Mouse (Mus musculus) left cerebral cortex, postnatal 10 days (tissue): ENCODE measurements at regions not wholly inside any gene's neighbourhood (a gene's known extent, or its start where the extent isn't known, plus 50 kb on each side); places are given as distances from the start of the nearest gene placed in this dataset.
A peak's percentile ranks its signal among the peaks of the same experiment; 100 is the strongest.

Source experiments
- DNase-seq, 2 experiments: peaks; one replicate each; pipeline ENCODE4 v3.0.0; 2021 to 2022; ENCODE audit warnings: low spot score in 2 of 2, mixed read lengths in 1 of 2; ENCODE audit errors: extremely low spot score in 1 of 2
- intact Hi-C: fragments of 180-260 bp; cut with DNase I; formaldehyde crosslinking; loops from one replicate; pipeline ENCODE4 v1.15.1; 2025

DNA sequence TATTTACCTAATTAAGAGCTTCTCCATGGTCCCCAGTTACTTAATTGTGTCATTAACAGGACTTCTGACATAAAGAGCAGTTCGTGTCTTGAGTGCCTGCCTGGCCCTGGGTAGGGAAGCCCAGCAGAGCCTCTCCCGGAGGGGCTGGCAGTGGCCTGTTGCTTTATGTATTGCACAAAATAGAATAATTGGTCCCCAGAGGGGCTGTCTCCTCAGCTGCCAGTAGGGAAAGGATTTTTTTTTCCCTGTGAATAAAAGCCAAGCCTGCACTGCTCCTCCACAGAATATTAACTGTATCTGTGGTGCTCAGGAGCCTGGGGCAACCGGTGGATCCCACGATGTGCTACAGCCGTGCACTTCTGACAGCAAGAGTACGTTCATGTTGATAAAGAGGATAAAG is 159.8 kb upstream of the Runx1 start:
- no peak for DNase-seq
- intact Hi-C loops, result no loop called here

DNA sequence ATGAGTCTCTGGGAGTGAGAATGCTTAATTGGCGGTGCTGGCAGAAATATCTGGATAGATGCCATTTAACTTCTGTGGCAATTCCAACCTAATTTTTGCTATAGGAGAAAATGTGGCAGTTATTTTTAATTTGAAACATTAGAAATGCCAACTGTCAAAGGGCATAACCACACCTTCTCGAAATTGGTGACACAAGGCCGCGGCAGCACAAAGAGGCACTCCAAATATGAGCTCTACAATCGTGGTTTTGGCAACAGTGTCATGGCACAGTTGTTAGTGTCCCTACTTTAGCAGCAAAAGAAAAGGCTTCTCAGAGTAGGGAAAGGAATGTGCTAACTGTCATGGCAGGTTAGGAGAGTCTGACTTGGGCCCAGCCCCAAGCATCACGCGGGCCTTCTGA is 157.0 kb upstream of the Runx1 start:
- no peak for DNase-seq
- intact Hi-C loops, result no loop called here

DNA sequence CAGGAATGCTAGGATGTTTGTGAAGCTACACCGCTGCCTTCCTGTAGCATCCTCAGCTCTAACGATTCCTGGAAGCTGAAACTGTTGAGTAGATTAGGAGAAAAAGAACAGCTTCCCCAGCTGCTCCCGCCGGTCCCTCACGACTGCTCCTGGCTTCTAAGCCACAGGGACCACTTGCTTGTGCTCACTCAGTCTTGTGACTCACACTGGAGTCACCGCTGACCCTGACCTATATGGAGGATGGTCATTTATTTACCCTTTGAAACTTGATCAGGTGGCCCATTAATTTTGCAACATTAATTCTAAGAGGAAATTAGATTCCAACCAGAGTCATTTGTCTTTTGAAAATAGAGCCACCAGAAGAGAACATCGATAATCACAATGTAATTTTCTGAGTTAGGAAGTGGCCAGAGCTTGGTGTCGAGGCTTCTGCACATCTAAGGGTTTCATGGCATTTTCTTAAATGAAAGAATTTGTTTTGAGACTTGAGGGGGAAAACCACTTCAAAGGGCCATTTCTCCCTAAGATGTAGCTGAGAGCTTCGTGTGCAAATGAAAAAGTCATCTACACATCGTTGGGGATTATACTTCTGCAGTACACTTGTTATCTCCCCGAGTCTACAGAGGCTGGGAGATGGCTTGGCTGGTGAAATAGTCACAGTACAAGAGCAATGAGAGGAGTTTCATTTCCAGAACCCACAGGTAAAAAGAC is 153.8 kb upstream of the Runx1 start:
- intact Hi-C loops, result no loop called here
- no peak for DNase-seq

DNA sequence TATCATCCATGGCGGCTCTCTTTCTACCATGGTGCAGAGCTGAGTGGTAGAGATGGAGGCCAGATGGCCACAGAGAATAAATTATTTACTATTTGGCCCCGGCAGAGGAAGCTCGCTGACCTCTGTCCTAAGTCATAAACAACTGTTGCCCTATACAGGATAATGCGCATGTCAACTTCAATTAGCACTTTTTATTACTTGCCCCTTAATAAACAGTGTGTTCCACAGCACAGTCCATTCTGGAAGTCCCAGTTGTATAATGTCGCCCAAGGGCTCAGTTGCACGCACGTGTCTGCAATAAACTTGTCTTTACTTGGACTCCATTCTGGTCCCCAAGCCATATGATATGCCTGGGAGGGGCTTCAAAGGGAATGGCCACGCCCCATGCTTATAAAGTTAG is 150.1 kb upstream of the Runx1 start:
- DNase-seq, result no peak
- intact Hi-C loops, result no loop called here

DNA sequence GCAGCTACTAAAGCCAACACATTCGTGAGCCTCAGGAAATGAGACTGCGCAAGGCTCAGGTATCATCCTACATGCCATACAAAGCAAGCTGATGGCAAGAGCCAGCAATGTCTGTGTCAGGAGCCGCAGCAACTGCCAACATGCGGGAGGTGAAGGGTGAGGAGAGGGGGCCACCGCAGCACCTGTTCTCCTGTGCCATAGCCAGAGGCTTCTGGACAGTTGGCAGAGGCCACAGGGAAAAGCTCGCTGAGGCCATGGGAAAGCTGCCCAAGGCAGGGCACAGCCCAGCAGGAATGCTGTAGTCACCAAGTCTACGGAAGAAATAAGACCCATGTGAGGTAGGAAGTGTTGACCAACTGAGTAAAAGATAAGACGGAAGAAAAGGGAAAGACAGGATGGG is 149.1 kb upstream of the Runx1 start:
- intact Hi-C loops, result no loop called here
- DNase-seq, result no peak

DNA sequence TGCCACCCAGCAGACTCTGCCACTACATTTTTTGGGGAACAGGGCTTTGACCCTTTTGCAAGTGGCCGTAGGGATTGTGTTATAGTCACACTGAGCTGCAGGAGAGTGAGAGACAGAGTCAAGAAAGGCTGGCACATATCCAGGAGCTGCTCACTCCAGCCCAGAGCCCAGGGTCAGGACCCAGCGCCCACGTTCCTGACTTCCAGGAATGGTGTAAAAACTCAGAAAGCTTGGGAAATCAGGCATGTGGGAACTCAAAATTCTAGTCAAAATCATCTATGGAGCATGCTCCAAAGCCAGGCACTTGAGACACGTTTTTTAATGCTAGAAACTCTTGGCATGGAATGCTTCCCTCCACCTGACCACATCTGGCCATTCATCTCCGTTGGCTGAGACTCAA is 146.7 kb upstream of the Runx1 start:
- intact Hi-C loops, result no loop called here

DNA sequence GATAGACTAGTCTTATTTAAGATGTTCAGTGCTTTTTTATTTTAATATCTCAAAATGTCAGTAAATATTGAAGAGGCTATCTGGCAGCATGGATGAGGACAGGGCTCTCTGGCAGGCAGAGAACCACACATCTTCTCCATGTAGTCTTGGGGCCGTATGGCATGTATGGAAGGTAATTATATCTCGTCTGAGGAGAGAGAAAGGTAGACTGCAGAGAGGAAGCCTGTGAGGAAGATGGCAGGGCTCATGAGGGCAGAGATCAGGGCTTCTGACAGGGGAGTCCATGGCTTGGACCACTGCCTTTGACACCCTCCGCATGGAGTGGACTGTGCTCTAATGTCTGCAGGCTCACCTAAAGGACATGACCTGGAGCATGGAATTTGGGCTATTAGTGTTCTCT is 146.0 kb upstream of the Runx1 start:
- intact Hi-C loops, result no loop called here
- DNase-seq, result no peak

More for the DNA sequence above, 146.7 kb upstream of the Runx1 start:
- DNase-seq, result no peak

DNA sequence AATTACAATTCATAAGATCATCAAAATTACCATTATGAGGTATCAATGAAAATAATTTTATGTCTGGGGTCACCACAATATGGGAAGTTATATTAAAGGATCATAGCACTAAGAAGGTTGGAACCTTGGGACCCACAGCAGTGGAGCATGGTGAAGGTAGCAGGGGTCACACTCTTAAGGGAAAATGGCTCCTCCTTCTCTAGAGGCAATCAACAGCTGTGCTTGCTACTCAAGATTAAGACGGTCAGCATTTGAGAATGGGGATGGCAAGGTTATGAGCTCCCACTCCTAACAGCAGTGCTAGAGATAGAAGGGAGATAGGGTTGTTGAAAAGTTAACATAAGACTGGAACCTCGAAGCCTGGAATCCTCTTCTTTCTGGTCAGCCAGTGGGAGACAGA is 144.6 kb upstream of the Runx1 start:
- intact Hi-C loops, result no loop called here
- DNase-seq, result no peak

DNA sequence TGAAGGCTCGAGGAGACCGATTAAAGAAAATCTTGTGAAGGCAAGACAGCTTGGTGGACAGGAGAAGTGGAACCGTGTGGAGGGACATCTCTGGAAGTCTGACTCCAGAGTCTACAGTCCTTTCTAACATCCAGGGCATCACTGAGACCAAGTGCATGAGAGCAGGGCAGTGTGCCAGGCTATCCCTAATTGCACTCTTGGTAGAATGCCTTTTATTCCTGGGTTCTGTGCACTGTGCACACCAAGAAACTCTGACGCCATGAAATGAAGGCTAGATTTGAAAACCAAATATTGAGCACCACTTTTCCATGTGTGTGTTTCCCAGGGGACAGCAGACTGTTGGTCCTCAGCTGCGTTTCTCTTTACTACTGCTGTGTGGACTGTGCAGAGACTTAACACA is 143.1 kb upstream of the Runx1 start:
- intact Hi-C loops, result no loop called here
- no peak for DNase-seq

DNA sequence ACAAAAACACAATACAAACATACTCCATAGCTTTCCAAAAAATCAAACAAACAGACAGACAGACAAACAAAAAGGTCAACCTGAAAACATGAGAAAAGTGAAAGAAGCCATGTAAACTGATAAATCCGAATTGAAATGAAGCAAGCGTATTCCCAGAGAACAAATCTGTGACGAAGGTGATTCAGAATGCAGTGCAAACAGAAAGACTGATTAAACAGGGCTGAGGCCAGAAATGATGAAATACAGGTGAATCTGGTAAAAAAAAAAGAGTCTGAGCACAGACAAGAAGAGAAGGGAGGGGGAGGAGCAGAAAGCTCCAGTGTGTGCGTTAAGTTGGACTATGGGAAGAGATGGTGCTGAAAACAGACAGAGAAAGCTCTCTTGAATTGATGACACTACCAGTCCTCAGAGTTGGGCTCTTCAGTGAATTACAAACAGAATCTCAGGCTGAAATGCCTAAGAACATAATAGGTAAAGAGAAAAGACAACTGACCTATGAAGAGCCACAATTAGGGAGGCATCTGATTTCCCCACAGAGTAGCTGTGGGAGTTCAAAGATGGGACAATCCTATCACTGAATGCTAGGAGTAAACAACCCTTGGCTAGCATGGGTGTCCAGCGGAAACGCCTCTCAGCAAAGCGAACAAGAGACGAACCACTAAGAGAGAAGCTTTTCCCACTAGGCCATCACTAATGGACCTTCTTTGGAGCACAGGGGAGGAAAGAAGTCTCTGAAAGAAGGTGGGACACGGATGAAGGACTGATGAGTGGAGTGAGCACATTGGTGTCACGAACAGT is 140.3 kb upstream of the Runx1 start:
- DNase-seq, result no peak
- intact Hi-C loops, result no loop called here

DNA sequence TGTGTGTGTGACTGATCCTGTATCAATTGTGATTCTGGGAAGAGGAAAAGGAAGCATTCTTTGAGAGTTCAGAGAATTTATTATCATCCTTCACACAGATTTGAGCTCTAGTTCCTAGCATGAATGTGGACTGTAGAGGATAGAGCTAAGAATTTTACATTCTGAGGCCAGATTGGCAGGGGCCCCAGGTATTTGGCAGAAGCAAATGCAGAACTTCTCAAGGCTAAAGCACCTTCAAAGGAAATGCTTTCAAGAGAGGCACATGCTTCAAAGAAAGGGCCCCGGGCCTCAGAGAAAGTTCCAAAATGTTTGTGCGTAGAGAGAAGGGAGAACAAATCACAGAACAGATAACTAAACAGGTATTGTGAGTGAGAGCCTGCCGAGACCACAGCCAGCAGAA is 139.7 kb upstream of the Runx1 start:
- intact Hi-C loops, result no loop called here
- DNase-seq, result no peak

DNA sequence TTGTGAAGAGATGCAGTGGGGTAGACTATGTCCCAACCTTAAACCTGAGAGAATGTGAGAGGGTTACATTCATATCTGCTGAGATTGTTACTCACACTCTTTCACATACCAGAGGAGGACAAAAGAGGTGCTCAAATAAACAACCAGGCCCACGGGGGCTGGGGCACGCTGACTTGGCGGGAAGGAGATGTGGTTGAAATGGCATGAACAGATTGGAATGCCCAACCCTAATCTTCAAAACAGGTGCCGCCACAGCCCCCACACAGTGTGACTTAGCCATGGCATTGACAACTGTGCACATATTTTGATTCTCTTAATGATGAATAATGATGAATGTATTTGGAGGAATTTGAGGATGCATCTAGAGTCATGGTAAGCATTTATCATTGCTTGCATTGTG is 137.6 kb upstream of the Runx1 start:
- intact Hi-C loops, result no loop called here
- no peak for DNase-seq

DNA sequence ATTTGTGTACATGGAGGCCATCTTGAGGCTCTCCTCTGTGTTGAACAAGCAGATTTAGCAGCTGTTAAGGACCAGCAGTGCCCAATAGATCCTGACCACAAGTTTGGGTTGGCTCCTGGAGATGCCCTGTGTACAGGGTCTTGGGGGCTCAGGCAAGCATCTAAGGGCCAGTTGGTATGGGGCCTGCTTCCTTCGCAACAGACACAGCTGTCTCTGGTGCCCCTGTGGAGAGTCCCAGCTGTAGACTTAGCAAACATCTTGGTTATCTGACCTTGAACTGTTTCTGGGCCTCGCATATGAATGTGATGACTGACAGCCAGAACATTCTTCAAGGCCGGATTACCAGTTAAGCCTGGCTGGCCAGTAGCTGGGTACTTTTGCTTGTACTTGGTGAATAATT is 135.4 kb upstream of the Runx1 start:
- DNase-seq, result no peak
- intact Hi-C loops, result no loop called here

DNA sequence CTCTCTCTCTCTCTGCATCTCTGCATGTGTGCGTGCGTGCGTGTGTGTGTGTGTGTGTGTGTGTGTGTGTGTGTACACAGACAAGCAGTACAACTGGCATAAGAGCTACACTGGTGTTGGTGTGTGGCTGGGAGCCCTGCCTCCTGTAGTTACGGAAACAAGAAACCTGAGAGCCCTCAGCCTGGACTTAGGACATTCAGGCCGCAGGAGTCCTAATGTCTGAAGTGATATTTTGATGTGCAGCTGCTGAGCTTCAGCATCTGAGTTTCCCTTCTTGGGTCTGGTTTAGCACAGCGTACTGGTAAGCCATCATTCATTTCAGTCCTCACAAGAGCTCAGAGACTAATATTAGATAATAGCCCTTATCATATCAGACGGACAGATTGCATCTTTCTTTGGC is 134.8 kb upstream of the Runx1 start:
- no peak for DNase-seq
- intact Hi-C loops, result no loop called here

DNA sequence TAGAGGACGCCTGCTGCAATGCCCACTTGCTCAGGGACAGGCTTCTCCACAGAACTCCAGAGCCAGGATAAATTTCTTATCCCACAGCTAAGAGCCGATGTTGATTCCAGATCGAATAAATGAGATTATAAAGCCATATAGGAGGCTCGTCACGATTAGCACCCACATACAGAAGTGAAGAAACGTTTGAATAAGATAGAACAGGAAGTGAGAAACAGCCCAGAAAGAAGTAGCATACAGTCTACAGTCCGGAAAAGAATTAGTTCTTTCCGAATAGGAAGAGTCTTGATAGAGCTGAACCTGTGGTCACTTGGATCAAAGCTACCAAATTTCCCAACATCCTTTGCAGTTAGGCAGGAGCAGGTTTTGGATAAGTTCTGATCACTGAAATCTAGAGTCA is 133.0 kb upstream of the Runx1 start:
- no peak for DNase-seq
- intact Hi-C loops, result no loop called here

DNA sequence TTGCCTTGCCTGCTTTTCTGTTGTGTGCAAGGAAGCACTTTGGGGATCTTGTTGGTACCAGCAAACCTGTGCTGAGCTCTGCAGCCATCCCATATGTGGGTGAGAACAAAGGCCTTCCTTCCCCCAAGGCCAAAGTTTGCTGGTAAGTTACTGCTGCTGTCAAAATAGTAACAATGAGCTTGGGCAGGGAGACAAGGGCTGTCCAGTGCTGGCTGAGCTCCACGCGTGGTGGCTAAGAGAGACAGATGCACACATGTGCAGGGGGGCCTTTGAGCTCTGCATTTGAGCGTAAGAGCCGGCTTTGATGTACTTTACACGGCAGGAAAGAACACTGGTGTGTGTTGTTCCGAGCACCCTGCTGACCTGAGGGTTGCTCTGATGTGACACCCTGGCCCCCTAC is 132.2 kb upstream of the Runx1 start:
- no peak for DNase-seq
- intact Hi-C loops, result no loop called here

DNA sequence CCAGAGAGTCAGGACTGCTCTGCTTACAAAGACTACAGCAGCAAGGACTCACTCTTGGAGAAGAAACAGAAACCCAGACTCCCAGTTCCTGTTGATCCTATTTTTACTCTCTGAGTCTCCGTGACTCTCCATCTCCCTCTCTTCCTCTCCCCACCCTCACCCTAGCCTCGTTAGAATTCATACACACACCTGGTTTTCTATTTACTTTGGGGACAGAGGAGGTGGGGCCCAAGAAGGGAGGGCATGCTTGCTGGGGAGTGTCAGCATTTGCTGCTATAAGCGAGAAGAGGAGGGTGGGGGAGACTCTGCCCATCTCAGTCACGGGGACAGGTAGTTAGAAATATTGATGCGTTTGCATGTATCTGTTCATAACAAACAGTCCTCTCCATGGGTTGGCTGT is 129.6 kb upstream of the Runx1 start:
- intact Hi-C loops, result no loop called here
- DNase-seq, result no peak

DNA sequence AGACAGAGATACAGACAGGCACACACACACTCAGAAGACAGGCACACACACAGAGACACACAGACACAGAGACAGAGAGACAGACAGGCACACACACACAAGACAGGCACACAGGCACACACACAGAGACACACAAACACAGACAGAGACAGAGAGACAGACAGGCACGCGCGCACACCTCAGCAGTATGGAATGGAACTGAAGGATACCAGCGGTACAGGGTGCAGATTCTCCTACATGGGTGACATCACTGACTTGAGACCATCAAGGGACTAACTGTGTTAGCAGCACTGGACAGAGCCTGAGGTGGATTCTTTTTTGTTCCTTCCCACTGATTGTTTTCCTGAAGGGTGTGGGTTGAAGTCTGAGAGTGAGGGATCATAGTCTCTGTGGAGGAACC is 129.1 kb upstream of the Runx1 start:
- intact Hi-C loops, result no loop called here
- DNase-seq, result no peak

DNA sequence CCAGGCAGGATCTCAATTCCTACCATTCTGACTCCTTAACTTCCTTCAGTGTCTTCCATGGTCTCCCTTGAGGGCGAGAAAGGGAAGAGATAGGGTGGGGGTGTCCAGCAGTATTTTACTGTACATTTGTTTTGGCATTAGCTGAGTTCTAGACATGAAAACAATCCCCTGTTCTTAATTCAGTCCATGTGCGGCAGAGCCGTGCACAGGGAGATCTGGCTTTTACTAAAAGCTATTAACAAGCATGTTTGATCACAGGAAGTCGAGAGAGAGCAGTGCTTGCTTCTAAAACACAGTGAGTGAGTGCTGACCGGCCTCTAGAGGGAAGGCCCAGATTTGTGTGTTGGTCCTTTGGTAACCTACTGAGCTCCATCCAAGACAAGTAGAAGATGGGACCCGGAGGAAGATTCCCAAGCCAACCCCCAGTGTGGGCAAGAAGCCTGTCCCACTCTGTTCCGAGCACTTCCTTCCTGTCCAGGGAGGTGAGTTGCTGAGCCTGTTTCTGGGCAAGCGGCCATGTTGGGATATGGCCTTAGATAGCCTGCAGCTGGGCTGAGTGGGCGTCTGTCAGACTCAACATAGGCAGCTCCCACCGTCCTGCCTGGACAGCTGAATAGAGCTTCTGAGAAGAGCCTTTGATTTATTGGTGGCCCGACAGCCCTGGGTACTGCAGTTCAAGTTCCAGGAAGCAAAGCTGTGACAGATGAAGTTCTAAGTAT is 128.1 kb upstream of the Runx1 start:
- peak; percentile 24 to 80 for DNase-seq
- intact Hi-C loops, result no loop called here
